Mouse (Mus musculus) embryo, embryonic 11 days (tissue): ENCODE data around the gene Itfg2.

ENCODE experiments used
- DNase-seq: peaks from one replicate; pipeline ENCODE4 v3.0.0-alpha.2; 2015

The Itfg2 gene

GRCm38 (mm10) chr6:128424269-128425019 lies at the start of gene Itfg2:
TSS of gene Itfg2 (minus strand) at chr6:128424931.
- peak; percentile 96 for DNase-seq

- no peak for DNase-seq
Measured at GRCm38 (mm10) chr6:128474112-128474511, 49.4 kb upstream of the Itfg2 start.

- peak; percentile 69 for DNase-seq
Measured at GRCm38 (mm10) chr6:128469451-128469850, 44.7 kb upstream of the Itfg2 start.

GRCm38 (mm10) chr6:128467298-128467697 lies 42.6 kb upstream of the Itfg2 start:
- DNase-seq: peak; percentile 28

- DNase-seq: no peak
Measured at GRCm38 (mm10) chr6:128466563-128466962, 41.8 kb upstream of the Itfg2 start.

GRCm38 (mm10) chr6:128466043-128466442 lies 41.3 kb upstream of the Itfg2 start:
- DNase-seq: no peak

GRCm38 (mm10) chr6:128464996-128465395 lies 40.3 kb upstream of the Itfg2 start:
- DNase-seq: no peak

GRCm38 (mm10) chr6:128461606-128462005 lies 36.9 kb upstream of the Itfg2 start:
- no peak for DNase-seq

GRCm38 (mm10) chr6:128460729-128461503 lies 36.2 kb upstream of the Itfg2 start:
- no peak for DNase-seq

GRCm38 (mm10) chr6:128460321-128460720 lies 35.6 kb upstream of the Itfg2 start:
- DNase-seq: no peak

- no peak for DNase-seq
Measured at GRCm38 (mm10) chr6:128457186-128457585, 32.5 kb upstream of the Itfg2 start.

GRCm38 (mm10) chr6:128455835-128456605 lies 31.3 kb upstream of the Itfg2 start:
- no peak for DNase-seq

- no peak for DNase-seq
Measured at GRCm38 (mm10) chr6:128447063-128447462, 22.3 kb upstream of the Itfg2 start.

- DNase-seq: peak; percentile 74
Measured at GRCm38 (mm10) chr6:128445761-128446535, 21.2 kb upstream of the Itfg2 start.

GRCm38 (mm10) chr6:128440238-128440637 lies 15.5 kb upstream of the Itfg2 start:
- no peak for DNase-seq

- DNase-seq: no peak
Measured at GRCm38 (mm10) chr6:128438871-128439341, 14.2 kb upstream of the Itfg2 start.

GRCm38 (mm10) chr6:128438317-128438870 lies 13.7 kb upstream of the Itfg2 start, which contains the start of gene Fkbp4:
TSS of gene Fkbp4 (minus strand) at chr6:128438677.
- peak; percentile 97 for DNase-seq

GRCm38 (mm10) chr6:128437731-128438316 lies 13.1 kb upstream of the Itfg2 start:
- DNase-seq: peak; percentile 79

- DNase-seq: no peak
Measured at GRCm38 (mm10) chr6:128437288-128437687, 12.6 kb upstream of the Itfg2 start.

GRCm38 (mm10) chr6:128436356-128437005 lies 11.8 kb upstream of the Itfg2 start:
- DNase-seq: no peak

- no peak for DNase-seq
Measured at GRCm38 (mm10) chr6:128435474-128435873, 10.7 kb upstream of the Itfg2 start.
